29 mouse cellular contexts compared by ENCODE assay signal in genomic region chr17:72844393-72844792, GRCm38 (mm10).
"Had no signal": no experiment of that assay in that cellular context is flagged by ENCODE, and none has a peak within 500 bp of the region (broad histone marks: within the 10 kb centered on the region; RNA-seq: fewer than 3 reads in every experiment).

No protein-coding gene starts in this region.

- ATAC-seq: hindbrain, embryonic 16.5 days; hindbrain, postnatal 0 days; inflammation-experienced regulatory T-cells, adult 6 months; intestine, embryonic 15.5 days; intestine, embryonic 16.5 days; intestine, postnatal 0 days had no signal

- H3K9ac ChIP-seq: heart, embryonic 12.5 days; heart, embryonic 13.5 days; heart, embryonic 15.5 days; hindbrain, embryonic 12.5 days; hindbrain, embryonic 13.5 days; hindbrain, embryonic 14.5 days; hindbrain, embryonic 15.5 days; intestine, embryonic 15.5 days; kidney, embryonic 15.5 days had no signal

- H3K4me1 ChIP-seq: heart, embryonic 10.5 days; heart, embryonic 12.5 days; hindbrain, embryonic 10.5 days; hindbrain, embryonic 12.5 days; hindbrain, embryonic 15.5 days; intestine, embryonic 15.5 days had no signal

- H3K9me3 ChIP-seq: heart, embryonic 10.5 days; heart, embryonic 12.5 days; heart, embryonic 13.5 days; heart, embryonic 15.5 days; hindbrain, embryonic 10.5 days; hindbrain, embryonic 12.5 days; hindbrain, embryonic 13.5 days; hindbrain, embryonic 15.5 days; intestine, embryonic 15.5 days; kidney, embryonic 15.5 days had no signal

- H3K36me3 ChIP-seq: intestine, embryonic 15.5 days had no signal

- H3K4me3 ChIP-seq: heart, adult 2 months; heart, embryonic 10.5 days; heart, embryonic 12.5 days; heart, embryonic 13.5 days; heart, embryonic 15.5 days; hindbrain, embryonic 10.5 days; hindbrain, embryonic 12.5 days; hindbrain, embryonic 13.5 days; hindbrain, embryonic 15.5 days; intestine, embryonic 15.5 days; kidney, embryonic 15.5 days; layer of hippocampus, adult 2 months had no signal

- H3K27ac ChIP-seq: heart, adult 2 months; heart, embryonic 10.5 days; heart, embryonic 13.5 days; heart, embryonic 15.5 days; hindbrain, embryonic 10.5 days; hindbrain, embryonic 12.5 days; hindbrain, embryonic 13.5 days; hindbrain, embryonic 14.5 days; hindbrain, embryonic 15.5 days; hindbrain, postnatal 0 days; intestine, embryonic 15.5 days; kidney, embryonic 15.5 days; kidney, postnatal 0 days; layer of hippocampus, adult 2 months had no signal

- H3K27me3 ChIP-seq: heart, embryonic 12.5 days; heart, embryonic 13.5 days; heart, embryonic 15.5 days; hindbrain, embryonic 12.5 days; hindbrain, embryonic 13.5 days; hindbrain, embryonic 15.5 days; intestine, embryonic 15.5 days; kidney, embryonic 15.5 days had no signal

- H3K4me2 ChIP-seq: heart, embryonic 11.5 days; heart, embryonic 12.5 days; heart, embryonic 13.5 days; heart, embryonic 15.5 days; hindbrain, embryonic 12.5 days; hindbrain, embryonic 13.5 days; hindbrain, embryonic 14.5 days; hindbrain, embryonic 15.5 days; intestine, embryonic 15.5 days; kidney, embryonic 15.5 days had no signal

- DNase-seq: heart, adult 2 months; heart, postnatal 14 days; heart, postnatal 36 days; heart, postnatal 4 days; kidney, adult 18-20 months; kidney, postnatal 10 days; kidney, postnatal 25 days; kidney, postnatal 4 days; layer of hippocampus, adult 9-11 months; layer of hippocampus, postnatal 36 days had no signal
